Mouse (Mus musculus) olfactory bulb, adult 2 months (tissue): Measurements from ENCODE around the gene Aanat.

Experiments used
- CTCF ChIP-seq: fragments of 200-500 bp; IDR thresholded peaks from 2 replicates; pipeline ENCODE4 v1.5.1; 2012; ENCODE audit warnings: low read depth, mild to moderate bottlenecking, low read length, moderate library complexity; ENCODE audit not compliant: insufficient read depth
- POLR2A ChIP-seq: fragments of 200-500 bp; IDR thresholded peaks from 2 replicates; pipeline ENCODE4 v1.6.1; 2012; ENCODE audit warnings: mild to moderate bottlenecking, low read depth, low read length, moderate library complexity; ENCODE audit not compliant: insufficient read depth

- no peak for TF ChIP-seq POLR2A
- TF ChIP-seq CTCF, result no peak
These were observed 43.2 kb downstream of the Aanat start for GRCm38 (mm10) chr11:116629472-116629871.
